Mouse (Mus musculus) liver, adult 2 months (tissue): ENCODE measurements around the gene Bicra.

ENCODE experiments used
- CTCF ChIP-seq: fragments of 200-500 bp; IDR thresholded peaks from 2 replicates; pipeline ENCODE4 v1.5.1; 2011; ENCODE audit warnings: low read depth, low read length, control low read depth
- POLR2A ChIP-seq: fragments of 200-500 bp; IDR thresholded peaks from 2 replicates; pipeline ENCODE4 v1.6.1; 2011; ENCODE audit warnings: low read length, control low read depth; ENCODE audit not compliant: insufficient read depth; ENCODE audit errors: extremely low read depth

- TF ChIP-seq POLR2A (no peak), CTCF (no peak)
Measured at GRCm38 (mm10) chr7:16043861-16044435, 3.8 kb downstream of the Bicra start.
